Mouse (Mus musculus) neural tube, embryonic 15.5 days (tissue): Measurements from ENCODE around the gene Cebpg. TPM values are rescaled to one million over a fixed set of nuclear protein-coding genes. Genes with fewer than 3 reads are reported as not detected.

Experiments used
- ATAC-seq: fragments of 200-750 bp; cut with Nextera tagmentation; 2 replicates; pipeline ENCODE4 v1.8.0; 2017; ENCODE audit warnings: mild to moderate bottlenecking, moderate TSS enrichment, moderate library complexity; ENCODE audit not compliant: low FRiP score
- H3K27ac ChIP-seq: fragments of 300-500 bp; sonication (generic); replicated peaks from 2 replicates; pipeline ENCODE4 v1.5.1; 2015; ENCODE audit warnings: mild to moderate bottlenecking, inconsistent platforms
- H3K27me3 ChIP-seq: fragments of 300-500 bp; sonication (generic); replicated peaks from 2 replicates; pipeline ENCODE4 v1.6.1; 2015; ENCODE audit warnings: inconsistent platforms
- H3K36me3 ChIP-seq: fragments of 300-500 bp; sonication (generic); 2 replicates; pipeline ENCODE4 v1.6.1; 2015; ENCODE audit warnings: inconsistent platforms
- H3K4me1 ChIP-seq: fragments of 300-500 bp; sonication (generic); 2 replicates; pipeline ENCODE4 v1.6.1; 2015; ENCODE audit warnings: inconsistent platforms
- H3K4me2 ChIP-seq: fragments of 300-500 bp; sonication (generic); 2 replicates; pipeline ENCODE4 v1.6.1; 2015; ENCODE audit warnings: inconsistent platforms, mild to moderate bottlenecking, moderate library complexity
- H3K4me3 ChIP-seq: fragments of 300-500 bp; sonication (generic); replicated peaks from 2 replicates; pipeline ENCODE4 v1.5.1; 2015; ENCODE audit warnings: mild to moderate bottlenecking, inconsistent platforms
- H3K9ac ChIP-seq: fragments of 300-500 bp; sonication (generic); replicated peaks from 2 replicates; pipeline ENCODE4 v1.6.1; 2015; ENCODE audit warnings: mild to moderate bottlenecking, inconsistent platforms
- H3K9me3 ChIP-seq: fragments of 300-500 bp; sonication (generic); replicated peaks from 2 replicates; pipeline ENCODE4 v1.6.1; 2016; ENCODE audit warnings: inconsistent platforms
- WGBS: fragments of 180-500 bp; shearing (Covaris S2); methylation state at CpG from one replicate; pipeline ENCODE4 v1.1.7; 2015; ENCODE audit warnings: mixed read lengths; 5-methylcytosine and 5-hydroxymethylcytosine counted together
- microRNA-seq: library from miRNA; unstranded; fragments of <30 nt; microRNA quantifications from one replicate; pipeline ENCODE4, GENCODE M21; 2017
- polyA plus RNA-seq: library from polyadenylated mRNA; unstranded; fragments of >200 nt; fragmentation: Nextera tagmentation; extraction: Ambion mirVana; gene quantifications from 2 replicates; pipeline ENCODE4 v1.2.1, GENCODE M21; 2015

The Cebpg gene
- polyA plus RNA-seq, 1 experiment from 2014 or later = 27.5 TPM

DNA sequence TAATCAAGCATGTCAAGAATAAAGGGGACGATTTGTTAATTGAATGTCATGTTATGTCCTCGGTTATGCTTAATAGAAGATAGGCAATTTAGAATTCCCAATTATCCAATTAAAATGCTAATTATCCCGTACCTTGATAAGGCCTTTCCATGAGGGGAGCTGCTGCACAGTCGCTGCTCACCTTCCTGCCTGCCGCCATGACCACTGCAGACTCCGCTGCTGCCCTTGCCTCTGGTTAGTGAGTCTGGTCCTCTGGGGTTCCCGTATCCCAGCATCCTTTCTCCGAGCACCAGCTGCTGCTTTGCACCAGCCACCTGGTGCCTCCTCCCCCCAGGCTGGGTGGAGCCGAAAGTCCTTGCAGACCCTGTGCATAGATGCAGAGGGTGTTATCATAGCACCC, 43.1 kb downstream of the Cebpg start:
- 31% methylated on average over 9 of the region's 9 CpGs for WGBS
- ATAC-seq = peak; percentile 64
- Histone ChIP-seq H3K4me1 (0 out of 2 replicates have a peak, but pooled peaks cover 5% of the 10 kb centered on the region), H3K4me2 (no peak overlapping the region), H3K9ac (no peak overlapping the region), H3K27ac (no peak overlapping the region), H3K27me3 (no peaks in the 10 kb centered on the region), H3K4me3 (no peak overlapping the region), H3K9me3 (no peaks in the 10 kb centered on the region), H3K36me3 (no peaks in the 10 kb centered on the region)

DNA sequence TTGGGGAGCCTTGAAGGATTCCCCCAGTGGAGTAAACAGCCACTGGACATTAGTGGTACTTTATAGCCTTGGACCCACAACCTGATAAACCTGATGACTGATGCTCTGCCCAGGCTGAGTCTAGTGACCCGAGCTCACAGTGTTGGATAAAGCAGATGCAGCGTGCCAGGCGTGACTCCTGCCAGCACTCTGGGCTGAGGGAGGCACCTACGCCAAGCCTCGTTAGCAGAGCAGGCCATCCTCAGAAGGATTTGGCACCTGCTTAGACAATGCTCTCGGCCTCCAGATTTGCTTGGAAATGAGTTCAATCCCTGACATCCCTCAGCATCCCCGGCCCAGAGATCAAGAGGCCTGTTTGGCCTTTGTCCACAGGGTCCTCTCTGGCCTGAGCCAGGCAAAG, 49.7 kb downstream of the Cebpg start:
- ATAC-seq = no peak
- WGBS = 86% methylated on average over 7 of the region's 7 CpGs
- Histone ChIP-seq H3K9ac (no peak overlapping the region), H3K36me3 (no peaks in the 10 kb centered on the region), H3K27me3 (no peaks in the 10 kb centered on the region), H3K4me1 (peaks cover 4% of the 10 kb centered on the region; the same call in 1 of the 2 replicates), H3K4me2 (no peak overlapping the region), H3K27ac (no peak overlapping the region), H3K4me3 (no peak overlapping the region), H3K9me3 (no peaks in the 10 kb centered on the region)

DNA sequence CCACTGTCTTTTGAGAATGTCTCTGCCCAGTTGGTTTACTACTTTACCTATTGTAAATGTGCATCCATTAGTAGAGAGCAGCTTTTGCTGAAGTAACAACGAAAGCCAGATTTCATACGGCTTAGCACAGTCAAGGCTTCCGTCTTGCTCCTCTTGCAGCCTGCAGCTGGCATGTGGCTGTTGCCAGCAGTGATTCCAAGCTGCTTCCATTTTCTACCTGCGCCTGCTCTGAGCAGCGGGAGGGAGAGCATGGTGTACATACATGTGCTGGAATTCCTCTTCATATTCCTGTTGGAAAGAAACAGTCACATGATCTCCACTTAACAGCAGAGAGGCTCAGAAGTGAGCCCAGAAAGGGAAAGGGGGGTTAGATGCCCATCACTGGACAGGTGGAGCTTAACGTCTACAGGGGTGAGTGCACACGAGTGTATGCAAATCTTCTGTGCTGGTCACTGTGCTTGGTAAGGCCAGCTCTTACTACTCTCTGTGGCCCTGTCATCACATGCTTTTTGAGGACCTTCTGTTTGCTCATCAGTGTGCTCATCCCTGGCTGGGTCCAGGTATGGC, 53.1 kb downstream of the Cebpg start:
- Histone ChIP-seq H3K9me3 (no peaks in the 10 kb centered on the region), H3K4me3 (no peak overlapping the region), H3K4me2 (no peak overlapping the region), H3K27ac (no peak overlapping the region), H3K4me1 (peaks cover 4% of the 10 kb centered on the region; the same call in 1 of the 2 replicates), H3K9ac (no peak overlapping the region), H3K36me3 (no peaks in the 10 kb centered on the region), H3K27me3 (no peaks in the 10 kb centered on the region)
- no peak for ATAC-seq
- 55% methylated on average over 7 of the region's 7 CpGs for WGBS

DNA sequence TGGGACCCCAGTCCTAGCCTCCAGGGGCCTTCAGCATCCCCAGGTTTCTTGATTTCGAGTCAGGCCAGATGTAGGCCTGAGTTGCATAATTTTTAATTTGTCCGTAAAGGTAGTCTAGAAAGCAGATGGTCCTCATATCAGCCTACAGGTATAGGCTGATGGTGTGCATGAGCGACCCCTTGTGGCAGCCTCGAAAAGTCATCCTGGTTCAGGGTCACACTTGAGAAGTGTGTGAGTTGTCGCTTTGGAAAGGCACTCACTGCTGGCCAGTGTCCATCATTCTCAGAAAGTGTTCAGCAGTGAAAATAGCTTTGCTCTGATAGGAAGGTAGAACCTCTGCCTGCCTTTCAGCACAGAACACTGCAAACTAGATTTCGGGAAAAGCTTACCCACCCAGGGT, 55.5 kb downstream of the Cebpg start:
- Histone ChIP-seq H3K36me3 (no peaks in the 10 kb centered on the region), H3K27ac (no peak overlapping the region), H3K27me3 (no peaks in the 10 kb centered on the region), H3K9me3 (no peaks in the 10 kb centered on the region), H3K4me1 (peaks cover 4% of the 10 kb centered on the region; the same call in 1 of the 2 replicates), H3K4me2 (no peak overlapping the region), H3K4me3 (no peak overlapping the region), H3K9ac (no peak overlapping the region)
- 37% methylated on average over 6 of the region's 6 CpGs for WGBS
- ATAC-seq = no peak

Small RNAs within 50 kb of the gene (microRNA-seq; reads per million reads assigned to microRNA genes)
- not detected for gene Gm25033

Other genes with a start within 250 kb of the Cebpg start
- gene Chst8, start 243.9 kb downstream of the Cebpg start, polyA plus RNA-seq = 13.2 and 13.3 TPM in 2 replicates
- 67.5 and 74.9 TPM in 2 replicates for gene Pepd, start 144.2 kb downstream of the Cebpg start, polyA plus RNA-seq
- gene Cebpa, start 62.7 kb upstream of the Cebpg start, polyA plus RNA-seq = 0.74 and 1.9 TPM in 2 replicates
- gene Slc7a10, start 129.8 kb upstream of the Cebpg start, polyA plus RNA-seq = 24.1 and 25.6 TPM in 2 replicates
- gene Lrp3, start 158.9 kb upstream of the Cebpg start, polyA plus RNA-seq = 22.7 and 28.2 TPM in 2 replicates